In genomic region chr4:89399277-89399676, GRCm38 (mm10) we compare ENCODE assay signal across 18 mouse cellular contexts.
A peak's percentile ranks its signal among the peaks of the same experiment; 100 is the strongest.
DNase-seq lines count a peak whose midpoint lies in the region; TF ChIP-seq lines count a peak whose summit lies in the region.
"Had no signal": no experiment of that assay in that cellular context is flagged by ENCODE, and none has a peak within 500 bp of the region (broad histone marks: within the 10 kb centered on the region; RNA-seq: fewer than 3 reads in every experiment).

No protein-coding gene starts in this region.

- DNase-seq in CH12.LX (ENCODE audit: extremely low read depth) (no peak), NIH3T3 (ENCODE audit: low read depth) (peak; percentile 1)
- DNase-seq in embryonic facial prominence, embryonic 10.5 days (ENCODE audit: low spot score): no peak
- DNase-seq in spleen, postnatal 4 days (ENCODE audit: low spot score in 2 of 2): no peak
- DNase-seq: adrenal gland, adult 2 months; adrenal gland, adult 8-10 months; adrenal gland, postnatal 10 days; adrenal gland, postnatal 14 days; adrenal gland, postnatal 25 days; adrenal gland, postnatal 36 days; B cell, adult 2 months; cerebellum, adult 11 months; cerebellum, adult 11-12 months; cerebellum, adult 18-20 months; cerebellum, adult 2 months; cerebellum, adult 8-10 months had no signal

- peak overlapping the region; percentile 64 for H3K27ac ChIP-seq in CH12.LX (ENCODE audit: insufficient read depth, low read depth)
- H3K27ac ChIP-seq in embryonic facial prominence, embryonic 10.5 days (replicated peaks): no peak overlapping the region

- 71% methylated on average over 2 of the region's 2 CpGs for WGBS in embryonic facial prominence, embryonic 10.5 days

- no peak; the same call in 1 of the 2 replicates for TF ChIP-seq RAD21 in CH12.LX (IDR thresholded peaks at IDR 0.05; ENCODE audit: low read depth, low read length)

- no peak overlapping the region for H3K4me3 ChIP-seq in CH12.LX (replicated peaks in 1 of 3; ENCODE audit: low read depth in 2 of 3, low read length in 2 of 3, poor library complexity in 1 of 3)
- no peak overlapping the region for H3K4me3 ChIP-seq in embryonic facial prominence, embryonic 10.5 days

- TF ChIP-seq POLR2A in CH12.LX (IDR thresholded peaks at IDR 0.05; ENCODE audit: low read depth, low read length): peak; percentile 44; the same call in 1 of the 2 replicates

- H3K36me3 ChIP-seq in CH12.LX (replicated peaks in 1 of 2; ENCODE audit: control insufficient read depth in 1 of 2, insufficient read depth in 1 of 2, low read length in 1 of 2): peaks cover 27 to 55% of the 10 kb centered on the region in 2 experiments
- no peaks in the 10 kb centered on the region for H3K36me3 ChIP-seq in embryonic facial prominence, embryonic 10.5 days (replicated peaks)
- H3K36me3 ChIP-seq: G1E had no signal

- dilution Hi-C loops in CH12.LX (cut with MboI; ENCODE audit: extremely low pct_ligation_motif_present, extremely low pct_unique_long_range_greater_than_20kb, low sequenced_read_pairs): no loop called here

- H3K9me3 ChIP-seq in CH12.LX (replicated peaks; ENCODE audit: low read length): peaks cover 3% of the 10 kb centered on the region
- H3K9me3 ChIP-seq in embryonic facial prominence, embryonic 10.5 days: no peaks in the 10 kb centered on the region

- H3K79me2 ChIP-seq in CH12.LX (replicated peaks; ENCODE audit: control insufficient read depth, extremely low read depth, insufficient read depth, poor library complexity, severe bottlenecking): peaks cover 2% of the 10 kb centered on the region; the same call in 1 of the 2 replicates

- H3K9ac ChIP-seq in CH12.LX (ENCODE audit: insufficient read depth, low read depth): no peak overlapping the region

- no peak for TF ChIP-seq EP300 in CH12.LX (IDR thresholded peaks at IDR 0.05; ENCODE audit: low read length)

- no peak overlapping the region for H3K4me2 ChIP-seq in CH12.LX (ENCODE audit: insufficient read depth, low read depth, poor library complexity, severe bottlenecking)

- TF ChIP-seq CTCF in CH12.LX (conservative IDR thresholded peaks at IDR 0.05 in 1 of 2, IDR thresholded peaks at IDR 0.05 in 1 of 2; ENCODE audit: low read depth in 2 of 2, low read length in 2 of 2): no peak

- in situ Hi-C loops in CH12.LX (cut with MboI; ENCODE audit: low pct_ligation_motif_present, low pct_unique_long_range_greater_than_20kb, low sequenced_read_pairs): no loop called here

- H3K27me3 ChIP-seq in CH12.LX (replicated peaks): no peaks in the 10 kb centered on the region
- no peaks in the 10 kb centered on the region for H3K27me3 ChIP-seq in embryonic facial prominence, embryonic 10.5 days (replicated peaks; ENCODE audit: low read depth, poor library complexity, severe bottlenecking)
- H3K27me3 ChIP-seq: Patski had no signal

- H3K4me1 ChIP-seq in CH12.LX (ENCODE audit: control insufficient read depth in 1 of 2, insufficient read depth in 2 of 2): peaks cover 34 to 65% of the 10 kb centered on the region in 2 experiments
- no peaks in the 10 kb centered on the region for H3K4me1 ChIP-seq in embryonic facial prominence, embryonic 10.5 days

TF ChIP-seq in CH12.LX, 34 proteins besides CTCF, POLR2A, EP300 and RAD21:
- 0 out of 2 replicates have a peak, but pooled peaks have one; percentile 49 for TF ChIP-seq POLR2AphosphoS2 (IDR thresholded peaks at IDR 0.05; ENCODE audit: low read depth, low read length)
- TF ChIP-seq KAT2A (IDR thresholded peaks at IDR 0.05; ENCODE audit: insufficient replicate concordance, low read length): 0 out of 2 replicates have a peak, but pooled peaks have one; percentile 30
- TF ChIP-seq IRF4 (IDR thresholded peaks at IDR 0.05; ENCODE audit: low read depth, low read length): peak; percentile 51; the same call in 1 of the 2 replicates
- TF ChIP-seq HCFC1 (IDR thresholded peaks at IDR 0.05; ENCODE audit: low read depth, low read length): no peak
- peak; percentile 55 for TF ChIP-seq ELF1 (IDR thresholded peaks at IDR 0.05; ENCODE audit: low read depth, low read length)
- no peak for TF ChIP-seq TBP (conservative IDR thresholded peaks at IDR 0.05; ENCODE audit: low read depth, low read length)
TF ChIP-seq in CH12.LX: peak in this region for 4.
